Mouse (Mus musculus): ENCODE results near the gene Syde2. TPM values are rescaled to one million over a fixed set of nuclear protein-coding genes. Genes with fewer than 3 reads are reported as not detected.

Gene Syde2
- polyA plus RNA-seq, 1 experiment from 2014 or later = 2.4 TPM

GRCm38 (mm10) chr3:145947539-145948204 lies 40.0 kb upstream of the Syde2 start:
- Histone ChIP-seq H3K27me3 (replicated peaks; ENCODE audit: control insufficient read depth, insufficient read depth, low read length) (no peaks in the 10 kb centered on the region), H3K4me2 (ENCODE audit: low read depth, low read length) (no peak overlapping the region), H3K27ac (replicated peaks; ENCODE audit: low read depth, low read length) (no peak overlapping the region), H3K4me1 (ENCODE audit: control insufficient read depth, insufficient read depth, low read length) (peaks cover 4% of the 10 kb centered on the region; the same call in 1 of the 2 replicates), H3K9ac (ENCODE audit: low read depth, low read length) (no peak overlapping the region), H3K9me3 (ENCODE audit: control insufficient read depth, low read length) (no peaks in the 10 kb centered on the region), H3K36me3 (ENCODE audit: control insufficient read depth, insufficient read depth, low read length) (peaks cover 26% of the 10 kb centered on the region), H3K4me3 (ENCODE audit: low read depth, low read length) (no peak overlapping the region)
- peak; percentile 20 for DNase-seq (ENCODE audit: low spot score)
- 0 out of 2 replicates have a peak, but pooled peaks have one; percentile 14 for ATAC-seq (ENCODE audit: low read depth)
- 31% methylated on average over 6 of the region's 6 CpGs for WGBS

GRCm38 (mm10) chr3:145950034-145950814 lies 37.4 kb upstream of the Syde2 start:
- 6% methylated on average over 15 of the region's 15 CpGs for WGBS
- peaks cover 2% of the 10 kb centered on the region for H3K36me3 ChIP-seq (ENCODE audit: control insufficient read depth, insufficient read depth, low read length)
- H3K27me3 ChIP-seq (replicated peaks; ENCODE audit: control insufficient read depth, insufficient read depth, low read length) = no peaks in the 10 kb centered on the region
- no peaks in the 10 kb centered on the region for H3K9me3 ChIP-seq (ENCODE audit: control insufficient read depth, low read length)
- no peak overlapping the region for H3K4me3 ChIP-seq (ENCODE audit: low read depth, low read length)
- H3K9ac ChIP-seq (ENCODE audit: low read depth, low read length) = 0 out of 2 replicates have a peak overlapping the region, but pooled peaks have one; percentile 5
- peaks cover 4% of the 10 kb centered on the region; the same call in 1 of the 2 replicates for H3K4me1 ChIP-seq (ENCODE audit: control insufficient read depth, insufficient read depth, low read length)
- DNase-seq (ENCODE audit: low spot score) (peak; percentile 90), ATAC-seq (ENCODE audit: low read depth) (peak; percentile 87)
- H3K4me2 ChIP-seq (ENCODE audit: low read depth, low read length) = peak overlapping the region; percentile 45
- H3K27ac ChIP-seq (replicated peaks; ENCODE audit: low read depth, low read length) = no peak overlapping the region

GRCm38 (mm10) chr3:145950815-145951130 lies 36.9 kb upstream of the Syde2 start:
- ATAC-seq (ENCODE audit: low read depth) = no peak
- H3K9ac ChIP-seq (ENCODE audit: low read depth, low read length) = no peak overlapping the region
- 41% methylated on average over 5 of the region's 5 CpGs for WGBS
- H3K4me1 ChIP-seq (ENCODE audit: control insufficient read depth, insufficient read depth, low read length) = peaks cover 4% of the 10 kb centered on the region; the same call in 1 of the 2 replicates
- H3K27me3 ChIP-seq (replicated peaks; ENCODE audit: control insufficient read depth, insufficient read depth, low read length) = no peaks in the 10 kb centered on the region
- H3K27ac ChIP-seq (replicated peaks; ENCODE audit: low read depth, low read length) = no peak overlapping the region
- DNase-seq (ENCODE audit: low spot score) = no peak
- no peaks in the 10 kb centered on the region for H3K9me3 ChIP-seq (ENCODE audit: control insufficient read depth, low read length)
- no peaks in the 10 kb centered on the region for H3K36me3 ChIP-seq (ENCODE audit: control insufficient read depth, insufficient read depth, low read length)
- H3K4me2 ChIP-seq (ENCODE audit: low read depth, low read length) = peak overlapping the region; percentile 45; the same call in 1 of the 2 replicates
- H3K4me3 ChIP-seq (ENCODE audit: low read depth, low read length) = no peak overlapping the region

- Histone ChIP-seq H3K27me3 (replicated peaks; ENCODE audit: control insufficient read depth, insufficient read depth, low read length) (no peaks in the 10 kb centered on the region), H3K9me3 (ENCODE audit: control insufficient read depth, low read length) (no peaks in the 10 kb centered on the region), H3K4me3 (ENCODE audit: low read depth, low read length) (no peak overlapping the region), H3K36me3 (ENCODE audit: control insufficient read depth, insufficient read depth, low read length) (no peaks in the 10 kb centered on the region), H3K9ac (ENCODE audit: low read depth, low read length) (no peak overlapping the region), H3K27ac (replicated peaks; ENCODE audit: low read depth, low read length) (no peak overlapping the region), H3K4me1 (ENCODE audit: control insufficient read depth, insufficient read depth, low read length) (peaks cover 4% of the 10 kb centered on the region; the same call in 1 of the 2 replicates), H3K4me2 (ENCODE audit: low read depth, low read length) (no peak overlapping the region)
- 68% methylated on average over 17 of the region's 17 CpGs for WGBS
- no peak for ATAC-seq (ENCODE audit: low read depth)
- DNase-seq (ENCODE audit: low spot score) = no peak
Measured at GRCm38 (mm10) chr3:145951287-145952165, 36.1 kb upstream of the Syde2 start.

GRCm38 (mm10) chr3:145952945-145953344 lies 34.7 kb upstream of the Syde2 start:
- no peak overlapping the region for H3K4me2 ChIP-seq (ENCODE audit: low read depth, low read length)
- H3K9ac ChIP-seq (ENCODE audit: low read depth, low read length) = no peak overlapping the region
- no peaks in the 10 kb centered on the region for H3K9me3 ChIP-seq (ENCODE audit: control insufficient read depth, low read length)
- ATAC-seq (ENCODE audit: low read depth) (no peak), DNase-seq (ENCODE audit: low spot score) (no peak)
- H3K36me3 ChIP-seq (ENCODE audit: control insufficient read depth, insufficient read depth, low read length) = no peaks in the 10 kb centered on the region
- H3K4me3 ChIP-seq (ENCODE audit: low read depth, low read length) = no peak overlapping the region
- no peaks in the 10 kb centered on the region for H3K27me3 ChIP-seq (replicated peaks; ENCODE audit: control insufficient read depth, insufficient read depth, low read length)
- peaks cover 4% of the 10 kb centered on the region; the same call in 1 of the 2 replicates for H3K4me1 ChIP-seq (ENCODE audit: control insufficient read depth, insufficient read depth, low read length)
- H3K27ac ChIP-seq (replicated peaks; ENCODE audit: low read depth, low read length) = no peak overlapping the region
- WGBS = 85% methylated on average over 7 of the region's 7 CpGs

GRCm38 (mm10) chr3:145953411-145953810 lies 34.3 kb upstream of the Syde2 start:
- no peak overlapping the region for H3K4me3 ChIP-seq (ENCODE audit: low read depth, low read length)
- H3K27me3 ChIP-seq (replicated peaks; ENCODE audit: control insufficient read depth, insufficient read depth, low read length) = no peaks in the 10 kb centered on the region
- H3K27ac ChIP-seq (replicated peaks; ENCODE audit: low read depth, low read length) = no peak overlapping the region
- H3K36me3 ChIP-seq (ENCODE audit: control insufficient read depth, insufficient read depth, low read length) = no peaks in the 10 kb centered on the region
- no peak overlapping the region for H3K9ac ChIP-seq (ENCODE audit: low read depth, low read length)
- ATAC-seq (ENCODE audit: low read depth) (no peak), DNase-seq (ENCODE audit: low spot score) (no peak)
- WGBS = 78% methylated on average over 2 of the region's 2 CpGs
- H3K9me3 ChIP-seq (ENCODE audit: control insufficient read depth, low read length) = 0 out of 2 replicates have a peak, but pooled peaks cover 3% of the 10 kb centered on the region
- no peak overlapping the region for H3K4me2 ChIP-seq (ENCODE audit: low read depth, low read length)
- H3K4me1 ChIP-seq (ENCODE audit: control insufficient read depth, insufficient read depth, low read length) = peaks cover 4% of the 10 kb centered on the region; the same call in 1 of the 2 replicates

GRCm38 (mm10) chr3:145959824-145960223 lies 27.8 kb upstream of the Syde2 start:
- H3K4me3 ChIP-seq (ENCODE audit: low read depth, low read length) = no peak overlapping the region
- H3K27ac ChIP-seq (replicated peaks; ENCODE audit: low read depth, low read length) = no peak overlapping the region
- no peak overlapping the region for H3K4me2 ChIP-seq (ENCODE audit: low read depth, low read length)
- H3K36me3 ChIP-seq (ENCODE audit: control insufficient read depth, insufficient read depth, low read length) = no peaks in the 10 kb centered on the region
- H3K9ac ChIP-seq (ENCODE audit: low read depth, low read length) = no peak overlapping the region
- 25% methylated on average over 1 of the region's 1 CpGs for WGBS
- H3K27me3 ChIP-seq (replicated peaks; ENCODE audit: control insufficient read depth, insufficient read depth, low read length) = peaks cover 23% of the 10 kb centered on the region; the same call in 1 of the 2 replicates
- DNase-seq (ENCODE audit: low spot score) (no peak), ATAC-seq (ENCODE audit: low read depth) (no peak)
- H3K9me3 ChIP-seq (ENCODE audit: control insufficient read depth, low read length) = 0 out of 2 replicates have a peak, but pooled peaks cover 3% of the 10 kb centered on the region
- peaks cover 22% of the 10 kb centered on the region for H3K4me1 ChIP-seq (ENCODE audit: control insufficient read depth, insufficient read depth, low read length)

- Histone ChIP-seq H3K9ac (ENCODE audit: low read depth, low read length) (no peak overlapping the region), H3K4me3 (ENCODE audit: low read depth, low read length) (no peak overlapping the region), H3K4me2 (ENCODE audit: low read depth, low read length) (no peak overlapping the region), H3K27me3 (replicated peaks; ENCODE audit: control insufficient read depth, insufficient read depth, low read length) (peaks cover 23% of the 10 kb centered on the region; the same call in 1 of the 2 replicates), H3K27ac (replicated peaks; ENCODE audit: low read depth, low read length) (no peak overlapping the region), H3K36me3 (ENCODE audit: control insufficient read depth, insufficient read depth, low read length) (no peaks in the 10 kb centered on the region), H3K9me3 (ENCODE audit: control insufficient read depth, low read length) (0 out of 2 replicates have a peak, but pooled peaks cover 3% of the 10 kb centered on the region), H3K4me1 (ENCODE audit: control insufficient read depth, insufficient read depth, low read length) (peaks cover 26% of the 10 kb centered on the region)
- ATAC-seq (ENCODE audit: low read depth) = no peak
- 24% methylated on average over 8 of the region's 9 CpGs for WGBS
- DNase-seq (ENCODE audit: low spot score) = no peak
Measured at GRCm38 (mm10) chr3:145962411-145962810, 25.3 kb upstream of the Syde2 start.

All from embryonic facial prominence, embryonic 14.5 days (tissue).